Mouse (Mus musculus) heart, adult 2 months (tissue): ENCODE data around the gene Syt15.

Source experiments
- CTCF ChIP-seq: fragments of 200-600 bp; IDR thresholded peaks from 2 replicates; pipeline ENCODE4 v1.8.1; 2022; ENCODE audit warnings: antibody characterized with exemption, mild to moderate bottlenecking, moderate library complexity
- EP300 ChIP-seq: fragments of 200-500 bp; IDR thresholded peaks from 2 replicates; pipeline ENCODE4 v1.6.1; 2011; ENCODE audit warnings: low read depth, low read length, control low read depth; ENCODE audit not compliant: insufficient read depth

GRCm38 (mm10) chr14:34179351-34179750, 40.0 kb upstream of the Syt15 start:
- TF ChIP-seq CTCF, result no peak
- no peak for TF ChIP-seq EP300
